Mouse (Mus musculus): ENCODE data around the gene Tor3a.
"Not testable (repeated sequence)": the region's sequence is repeated elsewhere in the genome, so short reads cannot be mapped to it uniquely, and the experiment has no call there.

Tor3a gene

GRCm38 (mm10) chr1:156669208-156669983 is 4.8 kb downstream of the Tor3a start:
- no peak for DNase-seq

GRCm38 (mm10) chr1:156668602-156669001 is 5.6 kb downstream of the Tor3a start:
- DNase-seq, result no peak

- DNase-seq, result no peak
Measured at GRCm38 (mm10) chr1:156667141-156667926, 6.8 kb downstream of the Tor3a start.

- no peak for DNase-seq
Measured at GRCm38 (mm10) chr1:156665777-156666176, 8.4 kb downstream of the Tor3a start.

GRCm38 (mm10) chr1:156660660-156661236 is 13.4 kb downstream of the Tor3a start:
- DNase-seq, result not testable (repeated sequence)

GRCm38 (mm10) chr1:156659906-156660659 is 14.1 kb downstream of the Tor3a start:
- no peak for DNase-seq

GRCm38 (mm10) chr1:156658676-156659075 is 15.5 kb downstream of the Tor3a start:
- DNase-seq, result peak; percentile 71 to 83

- DNase-seq, result no peak
Measured at GRCm38 (mm10) chr1:156657523-156657922, 16.6 kb downstream of the Tor3a start.

GRCm38 (mm10) chr1:156654735-156655530 is 19.2 kb downstream of the Tor3a start:
- no peak for DNase-seq

GRCm38 (mm10) chr1:156652189-156652822 is 21.9 kb downstream of the Tor3a start:
- DNase-seq, result no peak

GRCm38 (mm10) chr1:156650631-156651030 is 23.5 kb downstream of the Tor3a start:
- DNase-seq, result no peak

- DNase-seq, result no peak
Measured at GRCm38 (mm10) chr1:156648705-156649104, 25.5 kb downstream of the Tor3a start.

GRCm38 (mm10) chr1:156645971-156646370 is 28.2 kb downstream of the Tor3a start:
- DNase-seq, result peak; percentile 55 to 66

- DNase-seq, result peak; percentile 51 to 71
Measured at GRCm38 (mm10) chr1:156644780-156645523, 29.2 kb downstream of the Tor3a start.

GRCm38 (mm10) chr1:156644061-156644460 is 30.1 kb downstream of the Tor3a start:
- DNase-seq, result no peak

GRCm38 (mm10) chr1:156642813-156643212 is 31.3 kb downstream of the Tor3a start:
- no peak for DNase-seq

GRCm38 (mm10) chr1:156641808-156642207 is 32.3 kb downstream of the Tor3a start:
- DNase-seq, result no peak

- DNase-seq, result peak in 1 of 2 experiments; percentile 52
Measured at GRCm38 (mm10) chr1:156640577-156640976, 33.6 kb downstream of the Tor3a start.

- no peak for DNase-seq
Measured at GRCm38 (mm10) chr1:156639455-156639854, 34.7 kb downstream of the Tor3a start.

GRCm38 (mm10) chr1:156635148-156635547 is 39.0 kb downstream of the Tor3a start:
- DNase-seq, result no peak

- DNase-seq, result peak; percentile 53 to 66
Measured at GRCm38 (mm10) chr1:156633095-156633494, 41.1 kb downstream of the Tor3a start.
